Mouse (Mus musculus): ENCODE results near the gene Steap3.

Gene Steap3

GRCm38 (mm10) chr1:120146994-120147393 is 125.5 kb downstream of the Steap3 start:
- no peak for DNase-seq (ENCODE audit: low spot score)

GRCm38 (mm10) chr1:120145527-120146216 is 126.8 kb downstream of the Steap3 start:
- DNase-seq (ENCODE audit: low spot score), result no peak

GRCm38 (mm10) chr1:120142551-120142950 is 130.0 kb downstream of the Steap3 start:
- no peak for DNase-seq (ENCODE audit: low spot score)

All from embryo, embryonic 10 days (tissue).